Mouse (Mus musculus) embryonic facial prominence, embryonic 10.5 days (tissue): ENCODE measurements around the gene Elk3. TPM values are rescaled to one million over a fixed set of nuclear protein-coding genes. Genes with fewer than 3 reads are reported as not detected.
A peak's percentile ranks its signal among the peaks of the same experiment; 100 is the strongest.

Experiments used
- DNase-seq: peaks from one replicate; pipeline ENCODE4 v3.0.0-alpha.2; 2017; ENCODE audit warnings: low spot score
- H3K27ac ChIP-seq: fragments of 300-500 bp; sonication (generic); replicated peaks from 2 replicates; pipeline ENCODE4 v1.5.1; 2016; ENCODE audit warnings: mild to moderate bottlenecking
- H3K27me3 ChIP-seq: fragments of 300-500 bp; sonication (generic); replicated peaks from 2 replicates; pipeline ENCODE4 v1.6.1; 2016; ENCODE audit warnings: low read depth, mild to moderate bottlenecking; ENCODE audit not compliant: poor library complexity, severe bottlenecking
- H3K36me3 ChIP-seq: fragments of 300-500 bp; sonication (generic); replicated peaks from 2 replicates; pipeline ENCODE4 v1.6.1; 2016; ENCODE audit warnings: mild to moderate bottlenecking, moderate library complexity
- H3K4me1 ChIP-seq: fragments of 300-500 bp; sonication (generic); 2 replicates; pipeline ENCODE4 v1.6.1; 2016
- H3K4me3 ChIP-seq: fragments of 300-500 bp; sonication (generic); 2 replicates; pipeline ENCODE4 v1.5.1; 2016; ENCODE audit warnings: mild to moderate bottlenecking, moderate library complexity
- H3K9me3 ChIP-seq: fragments of 300-500 bp; sonication (generic); 2 replicates; pipeline ENCODE4 v1.6.1; 2016; ENCODE audit warnings: mild to moderate bottlenecking
- WGBS: fragments of 180-500 bp; shearing (Covaris S2); methylation state at CpG from one replicate; pipeline ENCODE4 v1.1.7; 2016; 5-methylcytosine and 5-hydroxymethylcytosine counted together
- polyA plus RNA-seq: library from polyadenylated mRNA; unstranded; fragments of >200 nt; fragmentation: Nextera tagmentation; extraction: Ambion mirVana; gene quantifications from 2 replicates; pipeline ENCODE4 v1.2.1, GENCODE M21; 2016

The Elk3 gene
- polyA plus RNA-seq, 1 experiment from 2014 or later, result 30.6 TPM

DNA sequence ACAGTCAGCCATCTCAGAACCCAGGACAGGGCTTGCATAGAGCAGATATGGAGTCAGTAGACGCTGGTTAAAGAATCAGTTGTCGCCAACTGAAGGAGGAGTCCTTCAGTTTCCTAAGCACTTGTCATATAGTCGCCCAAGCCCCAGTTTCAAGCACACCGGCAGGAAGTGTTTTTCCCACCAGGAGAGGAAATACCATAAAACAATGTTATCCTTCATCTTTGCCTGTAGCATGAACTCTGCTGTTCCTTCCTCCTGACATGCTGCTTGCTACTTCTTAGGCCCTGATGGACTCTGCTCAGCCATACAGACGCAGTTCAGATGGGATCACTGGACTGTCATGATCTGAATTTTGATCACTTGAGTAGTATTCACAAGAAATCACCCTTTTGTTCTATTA lies 25.4 kb downstream of the Elk3 start:
- 79% methylated on average over 5 of the region's 5 CpGs for WGBS
- H3K36me3 ChIP-seq, result peaks cover 77% of the 10 kb centered on the region

GRCm38 (mm10) chr10:93283258-93283657 lies 27.7 kb downstream of the Elk3 start:
- WGBS, result 74% methylated on average over 4 of the region's 4 CpGs
- Histone ChIP-seq H3K9me3 (no peaks in the 10 kb centered on the region), H3K4me1 (peaks cover 11% of the 10 kb centered on the region; the same call in 1 of the 2 replicates), H3K27ac (no peak overlapping the region), H3K4me3 (no peak overlapping the region), H3K27me3 (no peaks in the 10 kb centered on the region), H3K36me3 (peaks cover 95% of the 10 kb centered on the region)
- no peak for DNase-seq

More for the DNA sequence above, 25.4 kb downstream of the Elk3 start:
- Histone ChIP-seq H3K4me1 (peaks cover 11% of the 10 kb centered on the region; the same call in 1 of the 2 replicates), H3K27me3 (no peaks in the 10 kb centered on the region), H3K9me3 (no peaks in the 10 kb centered on the region), H3K27ac (no peak overlapping the region), H3K4me3 (no peak overlapping the region)
- no peak for DNase-seq

DNA sequence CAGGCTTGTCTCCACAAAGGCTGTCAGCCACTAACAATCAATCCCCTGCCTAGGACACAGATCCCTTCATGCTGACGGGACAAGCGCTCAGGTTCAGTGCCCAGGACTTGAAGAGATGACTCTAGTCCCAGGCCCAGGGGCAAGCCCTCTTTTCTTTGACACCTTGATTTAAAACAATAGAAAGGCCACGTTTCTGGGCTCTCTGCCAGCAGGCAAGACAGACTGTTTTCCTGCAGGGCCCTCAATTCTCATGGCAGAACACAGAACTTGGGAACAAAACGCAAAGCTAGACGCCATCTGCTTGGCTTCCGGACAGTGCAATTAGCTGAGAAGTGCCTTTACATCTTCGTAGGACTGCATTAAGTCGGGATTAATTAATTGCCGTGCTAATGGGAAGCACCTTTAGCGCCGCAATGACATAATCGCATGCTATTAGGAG lies 28.4 kb downstream of the Elk3 start:
- Histone ChIP-seq H3K4me3 (no peak overlapping the region), H3K9me3 (no peaks in the 10 kb centered on the region), H3K4me1 (peaks cover 14% of the 10 kb centered on the region), H3K27me3 (no peaks in the 10 kb centered on the region), H3K27ac (no peak overlapping the region), H3K36me3 (peaks cover 91% of the 10 kb centered on the region)
- WGBS, result 64% methylated on average over 12 of the region's 12 CpGs
- DNase-seq, result no peak

DNA sequence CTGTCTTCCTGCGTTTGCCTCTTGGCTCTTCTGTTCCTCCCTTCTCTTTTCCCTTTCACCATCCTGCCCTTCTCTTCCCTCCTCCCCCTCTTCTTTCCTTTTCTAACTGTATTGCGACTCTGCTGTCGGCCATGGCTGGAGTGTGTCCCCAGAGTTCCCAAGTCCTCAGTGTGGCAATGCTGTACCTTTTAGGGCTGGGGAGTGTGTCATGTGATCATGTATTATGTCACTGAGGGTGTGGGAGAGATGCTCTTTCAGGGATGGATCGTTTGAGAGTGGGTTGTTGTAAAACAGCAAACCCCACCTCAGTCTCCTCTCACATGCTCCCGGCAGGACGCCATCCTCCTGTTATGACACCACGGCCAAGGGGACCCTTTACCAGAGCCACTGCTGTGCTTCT lies 29.8 kb downstream of the Elk3 start:
- Histone ChIP-seq H3K4me3 (no peak overlapping the region), H3K4me1 (peaks cover 28% of the 10 kb centered on the region), H3K36me3 (peaks cover 84% of the 10 kb centered on the region), H3K27ac (no peak overlapping the region), H3K9me3 (no peaks in the 10 kb centered on the region), H3K27me3 (no peaks in the 10 kb centered on the region)
- 87% methylated on average over 7 of the region's 7 CpGs for WGBS
- DNase-seq, result no peak

DNA sequence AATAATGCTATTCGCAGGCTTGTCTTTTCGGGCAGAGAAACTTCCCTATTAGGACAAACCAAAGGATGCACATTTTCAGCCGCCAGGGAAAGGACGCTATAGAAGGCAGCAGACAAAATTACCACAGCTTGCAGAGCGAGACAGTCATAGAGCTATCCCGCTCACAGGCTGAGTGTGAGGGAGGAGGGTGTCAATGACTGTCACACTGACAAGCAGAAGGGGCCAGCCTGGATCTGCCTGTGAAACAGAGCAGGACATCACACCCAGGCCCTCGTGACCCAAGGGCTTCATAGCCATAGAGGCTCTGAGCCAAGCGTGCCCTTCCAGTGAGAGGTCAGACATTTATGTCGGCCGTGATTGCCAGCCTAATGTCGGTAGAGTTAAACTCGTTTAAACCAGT lies 30.3 kb downstream of the Elk3 start:
- H3K36me3 ChIP-seq, result peaks cover 83% of the 10 kb centered on the region
- WGBS, result 86% methylated on average over 12 of the region's 12 CpGs
- DNase-seq, result no peak
- H3K27me3 ChIP-seq, result no peaks in the 10 kb centered on the region
- peaks cover 33% of the 10 kb centered on the region for H3K4me1 ChIP-seq
- no peak overlapping the region for H3K27ac ChIP-seq
- H3K9me3 ChIP-seq, result no peaks in the 10 kb centered on the region
- no peak overlapping the region for H3K4me3 ChIP-seq

GRCm38 (mm10) chr10:93279062-93279461 lies 31.9 kb downstream of the Elk3 start:
- 91% methylated on average over 9 of the region's 9 CpGs for WGBS

DNA sequence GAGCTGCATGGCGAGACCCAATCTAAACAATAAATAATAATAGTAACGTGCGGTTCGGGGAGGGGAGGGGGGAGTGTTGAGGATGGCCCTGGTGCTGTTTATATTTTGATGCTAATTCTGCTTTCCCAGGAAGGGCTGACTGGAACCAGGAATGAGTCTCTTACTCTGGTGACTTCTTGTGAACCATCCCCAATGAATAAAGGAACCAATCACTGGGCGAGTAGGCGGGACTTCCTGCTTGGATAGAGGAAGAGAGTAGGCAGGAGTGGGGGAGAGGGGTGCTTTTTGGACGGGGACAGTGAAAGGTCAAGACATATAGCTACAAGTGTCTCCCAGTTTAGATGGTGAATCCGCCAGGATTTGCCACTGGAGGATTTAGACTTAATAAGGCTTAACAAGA lies 32.6 kb downstream of the Elk3 start:
- Histone ChIP-seq H3K4me1 (peaks cover 42% of the 10 kb centered on the region), H3K9me3 (no peaks in the 10 kb centered on the region), H3K27ac (no peak overlapping the region), H3K27me3 (no peaks in the 10 kb centered on the region), H3K36me3 (peaks cover 77% of the 10 kb centered on the region), H3K4me3 (no peak overlapping the region)
- DNase-seq, result no peak
- 80% methylated on average over 8 of the region's 8 CpGs for WGBS

More at GRCm38 (mm10) chr10:93279062-93279461, 31.9 kb downstream of the Elk3 start:
- Histone ChIP-seq H3K36me3 (peaks cover 80% of the 10 kb centered on the region), H3K9me3 (no peaks in the 10 kb centered on the region), H3K27ac (no peak overlapping the region), H3K27me3 (no peaks in the 10 kb centered on the region), H3K4me3 (no peak overlapping the region), H3K4me1 (peaks cover 41% of the 10 kb centered on the region)
- DNase-seq, result no peak

DNA sequence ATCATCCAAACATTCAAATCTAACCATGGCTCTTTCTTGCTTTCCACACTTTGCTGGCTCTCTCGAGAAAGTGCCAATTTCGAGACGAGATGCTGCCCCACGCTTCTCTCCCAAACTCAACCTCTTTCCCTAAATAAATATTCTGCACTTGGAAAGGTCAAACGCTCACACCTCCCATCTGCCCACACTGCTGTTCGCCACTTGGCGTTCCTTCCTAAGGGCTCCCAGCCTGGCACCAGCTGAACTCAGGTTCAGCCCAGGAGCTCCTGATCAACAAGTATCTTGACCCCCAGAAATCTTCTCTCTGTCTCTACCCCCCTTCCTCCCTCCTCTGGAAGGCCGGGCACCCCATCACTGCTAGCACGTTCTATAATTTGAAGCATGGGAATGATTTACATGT lies 34.1 kb downstream of the Elk3 start:
- H3K4me3 ChIP-seq, result peak overlapping the region; percentile 41
- DNase-seq, result no peak
- 65% methylated on average over 9 of the region's 9 CpGs for WGBS
- no peak overlapping the region for H3K27ac ChIP-seq
- no peaks in the 10 kb centered on the region for H3K27me3 ChIP-seq
- peaks cover 44% of the 10 kb centered on the region for H3K4me1 ChIP-seq
- no peaks in the 10 kb centered on the region for H3K9me3 ChIP-seq
- peaks cover 79% of the 10 kb centered on the region for H3K36me3 ChIP-seq

DNA sequence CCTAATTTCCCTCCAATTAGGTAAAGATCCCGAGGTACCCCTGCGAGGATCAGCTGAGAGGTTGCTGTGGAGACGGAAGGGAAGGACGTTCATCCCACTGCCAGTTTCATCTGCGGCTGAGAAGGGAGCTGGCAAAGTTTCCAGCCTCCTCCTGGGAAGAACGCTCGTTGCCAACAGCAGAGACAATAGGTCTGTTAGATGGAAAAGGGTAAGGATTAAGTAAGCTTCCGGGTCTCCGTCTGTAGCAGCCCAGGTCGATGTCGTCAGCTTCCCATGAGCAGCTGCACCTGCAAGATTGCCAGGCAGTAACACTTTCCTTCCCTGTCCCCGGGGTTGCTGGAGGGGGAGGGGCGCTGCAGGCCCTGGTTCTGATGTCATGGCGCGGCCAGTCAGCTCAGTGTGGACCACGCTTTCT lies 34.6 kb downstream of the Elk3 start:
- H3K27me3 ChIP-seq, result no peaks in the 10 kb centered on the region
- no peaks in the 10 kb centered on the region for H3K9me3 ChIP-seq
- peaks cover 76% of the 10 kb centered on the region for H3K36me3 ChIP-seq
- 14% methylated on average over 16 of the region's 16 CpGs for WGBS
- H3K27ac ChIP-seq, result no peak overlapping the region; the same call in 1 of the 2 replicates
- DNase-seq, result peak; percentile 67
- H3K4me1 ChIP-seq, result peaks cover 45% of the 10 kb centered on the region
- H3K4me3 ChIP-seq, result peak overlapping the region; percentile 41

- Histone ChIP-seq H3K27me3 (no peaks in the 10 kb centered on the region), H3K36me3 (peaks cover 73% of the 10 kb centered on the region), H3K9me3 (no peaks in the 10 kb centered on the region), H3K4me3 (no peak overlapping the region), H3K27ac (peak overlapping the region; percentile 57), H3K4me1 (peaks cover 44% of the 10 kb centered on the region)
- WGBS, result 63% methylated on average over 25 of the region's 25 CpGs
- no peak for DNase-seq
These were observed 35.5 kb downstream of the Elk3 start for GRCm38 (mm10) chr10:93275212-93276136.

- DNase-seq, result no peak
- 76% methylated on average over 2 of the region's 2 CpGs for WGBS
- peaks cover 66% of the 10 kb centered on the region for H3K36me3 ChIP-seq
These were observed 36.6 kb downstream of the Elk3 start for GRCm38 (mm10) chr10:93274277-93274696.

GRCm38 (mm10) chr10:93272986-93273982 lies 37.7 kb downstream of the Elk3 start:
- Histone ChIP-seq H3K36me3 (peaks cover 65% of the 10 kb centered on the region), H3K27me3 (no peaks in the 10 kb centered on the region), H3K4me3 (no peak overlapping the region), H3K27ac (no peak overlapping the region), H3K9me3 (no peaks in the 10 kb centered on the region), H3K4me1 (peaks cover 57% of the 10 kb centered on the region)
- DNase-seq, result no peak
- 85% methylated on average over 14 of the region's 14 CpGs for WGBS

More at GRCm38 (mm10) chr10:93274277-93274696, 36.6 kb downstream of the Elk3 start:
- H3K27me3 ChIP-seq, result no peaks in the 10 kb centered on the region
- peaks cover 55% of the 10 kb centered on the region for H3K4me1 ChIP-seq
- H3K4me3 ChIP-seq, result no peak overlapping the region
- no peak overlapping the region for H3K27ac ChIP-seq
- H3K9me3 ChIP-seq, result no peaks in the 10 kb centered on the region
